Mouse (Mus musculus): ENCODE measurements at regions not wholly inside any gene's neighbourhood (a gene's known extent, or its start where the extent isn't known, plus 50 kb on each side); places are given as distances from the start of the nearest gene placed in this dataset.

DNA sequence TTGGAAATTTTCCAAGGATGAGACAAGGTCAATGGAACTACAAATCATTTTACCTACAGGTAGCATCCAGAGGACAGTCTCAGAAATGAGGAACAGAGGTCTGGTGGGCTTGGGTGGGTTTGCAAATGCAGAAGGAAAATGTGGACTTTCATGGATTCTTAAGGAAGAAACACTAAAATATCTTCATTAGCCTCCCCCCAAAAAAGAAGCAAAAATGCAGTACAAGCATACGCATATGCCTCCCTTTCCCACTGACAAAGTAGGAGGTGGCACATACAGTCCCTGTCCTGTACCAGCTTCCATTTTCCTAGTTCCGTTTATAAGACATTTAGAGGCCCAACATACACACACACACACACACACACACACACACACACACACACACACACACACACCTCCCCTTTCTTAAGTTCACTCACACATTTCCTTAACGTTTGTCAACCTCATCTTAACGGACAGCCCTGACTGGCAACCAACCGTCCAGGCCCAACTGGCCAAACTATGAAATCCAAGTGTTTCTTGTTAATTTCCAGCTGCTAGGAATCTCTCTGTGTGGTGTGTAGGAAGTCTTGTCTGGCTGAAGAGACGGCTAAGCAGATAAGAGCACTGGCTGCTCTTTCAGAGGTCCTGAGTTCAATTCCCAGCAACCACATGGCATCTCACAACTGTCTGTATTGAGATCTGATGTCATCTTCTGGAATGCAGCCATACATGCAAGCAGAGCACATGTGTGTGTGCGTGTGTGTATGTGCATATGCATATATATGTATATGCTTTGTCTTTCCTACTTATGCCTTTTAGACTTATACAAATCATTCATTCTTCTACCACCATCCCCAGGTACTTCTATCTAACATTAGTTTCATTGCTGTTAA, 206.6 kb upstream of the Hnrnpa3 start:
- TF ChIP-seq CTCF (IDR thresholded peaks at IDR 0.05; ENCODE audit: borderline replicate concordance, control insufficient read depth, extremely low read depth, insufficient read depth, low read length, poor library complexity) (no peak), POLR2A (IDR thresholded peaks at IDR 0.05; ENCODE audit: control insufficient read depth, extremely low read depth, insufficient read depth, low read length, poor library complexity) (no peak)
